Mouse (Mus musculus): Measurements from ENCODE around the gene Ros1. TPM values are rescaled to one million over a fixed set of nuclear protein-coding genes. Genes with fewer than 3 reads are reported as not detected.

The Ros1 gene
- polyA plus RNA-seq, 1 experiment: not detected

DNA sequence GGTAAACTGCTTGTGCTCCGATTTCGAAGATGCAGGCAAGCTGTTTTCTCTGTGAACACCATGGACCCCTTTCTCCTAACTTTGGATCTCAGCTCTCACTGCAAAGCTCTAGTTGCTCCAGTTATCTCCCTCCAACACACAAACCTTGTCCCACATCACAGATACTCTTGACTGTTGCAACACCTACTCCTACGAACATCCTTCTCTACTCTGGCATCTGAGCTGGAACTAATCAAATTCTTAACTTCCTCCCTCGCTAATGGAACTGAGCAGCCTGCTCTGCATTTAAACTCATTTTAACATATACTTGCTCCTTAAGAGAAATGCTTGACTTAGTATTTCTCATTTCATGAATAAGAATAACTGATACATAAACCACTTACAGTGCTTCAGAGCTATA is 9.1 kb downstream of the Ros1 start:
- Histone ChIP-seq H3K4me1 (ENCODE audit: control insufficient read depth, insufficient read depth, insufficient read length, low read length) (no peaks in the 10 kb centered on the region), H3K27ac (replicated peaks; ENCODE audit: low read depth, low read length) (no peak overlapping the region), H3K4me3 (ENCODE audit: insufficient read depth, low read depth, low read length) (no peak overlapping the region)

DNA sequence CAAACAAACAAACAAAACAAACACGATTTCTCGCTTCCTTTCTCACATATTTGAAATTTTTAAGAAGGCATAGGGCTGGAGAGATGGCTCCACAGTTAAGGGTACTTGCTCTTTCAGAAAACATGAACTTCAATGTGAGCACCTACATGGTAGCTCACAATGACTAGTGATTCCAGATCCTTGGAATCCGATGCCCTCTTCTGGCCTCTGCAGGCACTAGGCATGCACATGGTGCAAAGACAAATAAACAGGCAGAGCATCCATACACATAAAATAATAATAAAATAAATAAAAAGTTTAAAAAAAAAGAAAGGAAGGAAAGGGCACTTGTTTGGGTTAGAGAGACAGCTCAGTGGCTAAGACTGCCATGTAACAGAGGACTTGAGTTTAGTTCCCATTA is 12.2 kb downstream of the Ros1 start:
- Histone ChIP-seq H3K4me3 (ENCODE audit: insufficient read depth, low read depth, low read length) (no peak overlapping the region), H3K4me1 (ENCODE audit: control insufficient read depth, insufficient read depth, insufficient read length, low read length) (no peaks in the 10 kb centered on the region), H3K27ac (replicated peaks; ENCODE audit: low read depth, low read length) (no peak overlapping the region)

DNA sequence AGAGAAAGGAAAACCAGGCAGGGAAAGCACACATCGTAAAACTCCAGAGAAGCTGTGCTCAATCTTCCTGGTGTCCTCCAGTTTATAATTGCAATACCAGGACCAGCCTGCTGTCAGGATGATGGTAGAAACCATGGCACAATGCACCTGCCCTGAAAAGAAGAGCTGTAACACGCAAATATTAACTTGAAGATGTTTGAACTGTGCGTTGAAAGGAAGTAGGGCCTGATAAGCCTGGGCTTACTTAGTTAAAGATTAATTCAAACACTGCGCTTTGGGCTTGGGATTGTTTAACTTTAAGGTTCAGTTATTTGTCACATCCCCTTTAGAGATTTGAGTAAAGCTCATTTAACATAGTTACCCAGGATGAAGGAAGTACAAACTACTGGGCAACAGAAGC is 20.7 kb downstream of the Ros1 start:
- Histone ChIP-seq H3K27ac (replicated peaks; ENCODE audit: low read depth, low read length) (no peak overlapping the region), H3K4me3 (ENCODE audit: insufficient read depth, low read depth, low read length) (no peak overlapping the region), H3K4me1 (ENCODE audit: control insufficient read depth, insufficient read depth, insufficient read length, low read length) (no peaks in the 10 kb centered on the region)

DNA sequence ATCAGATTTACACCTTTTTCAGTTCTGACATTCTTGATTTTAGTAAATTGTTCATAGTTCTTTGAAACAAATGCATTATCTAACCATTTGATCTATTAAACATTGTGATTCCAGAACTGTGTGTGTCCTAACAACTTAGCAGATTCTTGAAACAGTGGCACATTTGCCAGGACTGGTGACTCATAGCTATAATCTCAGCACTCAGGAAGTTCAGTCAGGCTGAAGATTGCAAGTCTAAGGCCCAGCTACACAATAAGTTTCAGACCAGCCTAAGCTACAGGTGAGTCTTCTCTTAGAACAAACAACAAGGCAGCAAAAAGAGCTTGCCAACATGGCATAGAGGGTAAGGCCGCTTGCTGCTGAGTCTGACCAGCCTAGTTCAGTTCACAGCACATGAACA is 24.6 kb downstream of the Ros1 start:
- Histone ChIP-seq H3K4me3 (ENCODE audit: insufficient read depth, low read depth, low read length) (no peak overlapping the region), H3K27ac (replicated peaks; ENCODE audit: low read depth, low read length) (no peak overlapping the region), H3K4me1 (ENCODE audit: control insufficient read depth, insufficient read depth, insufficient read length, low read length) (no peaks in the 10 kb centered on the region)

DNA sequence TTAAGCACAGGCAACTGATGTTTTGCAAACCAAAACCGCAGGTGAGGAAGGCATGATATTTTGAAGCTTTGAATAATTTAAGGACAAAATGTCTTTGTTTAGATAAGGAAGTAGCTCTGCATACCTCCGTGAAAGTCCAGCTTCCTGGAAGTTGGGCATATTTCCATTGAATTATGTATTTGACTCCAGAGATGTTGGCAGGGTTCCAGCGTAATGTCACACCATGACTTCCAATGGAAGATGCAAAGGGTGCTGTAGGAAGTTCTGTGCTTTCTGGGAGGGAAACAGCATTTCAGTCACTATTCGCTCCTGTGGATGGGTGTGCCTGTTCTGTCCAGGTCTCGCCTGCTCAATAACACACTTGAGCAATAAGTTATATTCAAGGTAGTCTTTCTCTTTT is 25.2 kb downstream of the Ros1 start:
- H3K4me1 ChIP-seq (ENCODE audit: control insufficient read depth, insufficient read depth, insufficient read length, low read length): no peaks in the 10 kb centered on the region
- H3K4me3 ChIP-seq (ENCODE audit: insufficient read depth, low read depth, low read length): no peak overlapping the region
- H3K27ac ChIP-seq (replicated peaks; ENCODE audit: low read depth, low read length): no peak overlapping the region

DNA sequence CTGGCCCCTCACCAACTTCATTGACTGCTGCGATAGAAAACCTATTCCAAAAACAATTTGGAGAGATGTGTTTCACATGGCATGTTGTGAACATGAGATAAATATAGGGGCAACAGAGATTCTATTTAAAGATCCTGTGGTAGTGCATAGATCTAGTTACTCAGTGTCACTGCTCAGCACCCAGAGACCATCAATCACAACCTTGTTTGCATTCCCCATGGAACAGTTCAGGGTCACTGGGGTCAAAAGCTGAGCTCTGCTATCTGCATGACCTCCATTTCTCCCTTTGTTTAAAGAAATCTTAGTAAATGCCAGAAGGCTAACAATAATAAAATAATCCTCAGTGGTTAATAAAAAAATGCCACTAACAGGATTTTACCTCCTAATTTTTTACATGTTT is 29.7 kb downstream of the Ros1 start:
- H3K27ac ChIP-seq (replicated peaks; ENCODE audit: low read depth, low read length): no peak overlapping the region
- H3K4me3 ChIP-seq (ENCODE audit: insufficient read depth, low read depth, low read length): no peak overlapping the region
- no peaks in the 10 kb centered on the region for H3K4me1 ChIP-seq (ENCODE audit: control insufficient read depth, insufficient read depth, insufficient read length, low read length)

DNA sequence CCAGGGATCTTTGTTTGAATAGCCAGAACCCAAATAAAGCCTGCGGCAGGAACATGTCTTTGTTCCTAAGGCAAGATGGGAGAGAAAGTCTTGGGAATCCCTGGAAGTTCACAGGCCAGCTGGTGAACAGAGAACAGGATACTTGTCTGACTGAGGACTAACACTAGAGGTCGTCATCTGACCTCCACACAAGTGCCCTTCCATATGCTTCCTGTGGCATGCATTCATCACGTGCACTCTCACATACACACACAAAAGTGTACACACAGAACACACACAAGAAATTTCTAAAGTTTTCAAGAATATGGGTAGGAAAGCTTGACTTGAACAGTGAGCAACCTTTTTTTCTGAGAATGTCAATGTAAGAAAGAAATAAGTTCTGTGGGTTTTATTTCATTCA is 34.4 kb downstream of the Ros1 start:
- H3K4me1 ChIP-seq (ENCODE audit: control insufficient read depth, insufficient read depth, insufficient read length, low read length): no peaks in the 10 kb centered on the region
- no peak overlapping the region for H3K4me3 ChIP-seq (ENCODE audit: insufficient read depth, low read depth, low read length)
- no peak overlapping the region for H3K27ac ChIP-seq (replicated peaks; ENCODE audit: low read depth, low read length)

DNA sequence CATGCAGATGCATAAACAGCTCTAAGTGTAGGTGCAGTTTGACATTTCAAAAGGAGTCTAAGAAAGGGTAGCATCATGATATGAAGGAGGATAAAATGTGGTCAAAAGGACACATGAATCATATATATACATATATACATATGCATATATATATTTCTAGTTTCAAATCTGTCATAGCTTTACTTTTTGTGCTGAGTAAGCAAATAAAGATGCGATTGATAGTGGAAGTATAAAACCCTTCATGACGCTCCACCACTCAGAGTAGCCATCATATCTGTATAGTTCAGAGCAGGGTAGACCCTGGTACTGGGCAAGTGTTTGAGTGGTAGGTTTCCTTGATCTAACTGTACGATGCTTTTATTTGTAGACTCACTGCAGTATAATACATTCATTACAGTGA is 35.3 kb downstream of the Ros1 start:
- Histone ChIP-seq H3K4me1 (ENCODE audit: control insufficient read depth, insufficient read depth, insufficient read length, low read length) (no peaks in the 10 kb centered on the region), H3K4me3 (ENCODE audit: insufficient read depth, low read depth, low read length) (no peak overlapping the region), H3K27ac (replicated peaks; ENCODE audit: low read depth, low read length) (no peak overlapping the region)

DNA sequence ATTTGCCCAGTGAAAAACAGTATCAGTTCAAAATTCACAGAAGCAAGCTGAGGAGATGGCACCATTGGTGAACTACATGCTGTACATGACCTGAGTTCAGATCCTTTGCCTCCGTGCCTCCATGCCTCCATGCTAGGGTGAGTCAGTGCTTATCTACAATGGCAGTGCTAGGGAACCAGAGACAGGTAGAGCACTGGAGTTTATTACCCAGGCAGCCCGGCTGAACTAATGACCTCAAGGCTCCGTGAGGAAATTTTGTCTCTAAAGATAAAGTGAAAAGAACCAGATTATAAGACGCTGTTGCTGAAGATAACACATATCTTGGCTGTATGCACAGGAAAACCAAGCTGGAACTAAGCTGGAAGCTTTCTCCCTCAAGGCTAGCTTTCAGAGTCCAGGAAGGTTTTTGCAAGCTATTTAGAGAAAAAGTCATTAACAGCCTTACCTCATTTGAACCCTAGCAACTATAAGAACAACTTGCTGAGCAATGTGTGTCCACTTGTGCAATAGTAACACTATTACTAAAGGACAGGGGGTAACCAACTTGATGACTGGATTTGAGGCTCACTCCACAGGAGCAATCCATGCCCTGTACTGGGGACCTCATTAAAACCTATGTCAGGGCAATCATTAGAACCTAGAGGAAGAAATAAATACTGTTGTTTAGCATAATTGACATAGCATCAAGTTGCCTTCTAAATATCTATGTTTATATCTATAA is 61.5 kb downstream of the Ros1 start:
- H3K4me1 ChIP-seq (ENCODE audit: control insufficient read depth, insufficient read depth, insufficient read length, low read length): no peaks in the 10 kb centered on the region
- H3K27ac ChIP-seq (replicated peaks; ENCODE audit: low read depth, low read length): no peak overlapping the region
- no peak overlapping the region for H3K4me3 ChIP-seq (ENCODE audit: insufficient read depth, low read depth, low read length)

DNA sequence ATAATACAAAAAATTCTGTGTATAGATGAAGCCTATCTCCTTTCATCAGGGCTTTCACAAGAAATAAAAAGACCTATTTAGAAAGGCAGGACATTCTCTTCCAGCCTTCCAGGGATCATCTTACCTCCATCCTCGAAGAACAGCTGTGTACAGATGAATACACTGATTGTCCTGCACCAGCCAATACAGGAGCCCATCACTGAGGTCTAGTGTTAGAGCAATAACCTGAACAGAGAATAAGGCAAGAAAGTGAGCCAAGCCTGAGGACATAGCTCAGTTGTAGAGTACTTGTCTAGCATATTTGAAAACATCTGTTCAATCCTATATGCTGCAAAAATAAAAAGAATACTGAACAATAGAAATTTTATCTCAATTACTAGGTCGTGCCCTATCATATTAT is 64.3 kb downstream of the Ros1 start:
- H3K4me3 ChIP-seq (ENCODE audit: insufficient read depth, low read depth, low read length): no peak overlapping the region
- no peak overlapping the region for H3K27ac ChIP-seq (replicated peaks; ENCODE audit: low read depth, low read length)
- no peaks in the 10 kb centered on the region for H3K4me1 ChIP-seq (ENCODE audit: control insufficient read depth, insufficient read depth, insufficient read length, low read length)

DNA sequence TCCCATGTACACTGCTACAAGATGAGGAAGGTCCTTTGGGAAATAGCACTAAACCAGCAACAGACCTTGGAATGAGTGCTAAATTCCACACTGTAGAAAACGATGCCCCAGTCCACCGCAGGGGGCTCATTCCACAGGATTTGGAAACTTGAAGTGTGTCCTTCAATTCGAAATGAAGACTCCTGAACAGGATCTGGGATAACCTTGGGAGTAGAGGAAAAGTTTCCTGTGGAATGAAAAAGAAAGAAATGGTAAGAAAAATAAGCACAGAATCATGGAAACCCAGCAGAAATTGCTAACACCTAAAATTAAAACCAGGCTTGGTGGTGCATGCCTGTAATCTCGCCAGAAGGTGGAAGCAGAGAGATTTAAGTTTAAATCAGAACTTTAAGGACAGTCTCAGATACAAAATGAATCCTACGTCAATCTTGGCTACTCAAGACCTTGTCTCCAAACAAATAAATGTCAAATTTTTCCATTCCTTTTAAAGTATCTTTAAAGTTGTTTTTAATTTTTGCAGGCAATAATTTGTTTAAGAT is 66.1 kb downstream of the Ros1 start:
- no peak overlapping the region for H3K27ac ChIP-seq (replicated peaks; ENCODE audit: low read depth, low read length)
- no peak overlapping the region for H3K4me3 ChIP-seq (ENCODE audit: insufficient read depth, low read depth, low read length)
- no peaks in the 10 kb centered on the region for H3K4me1 ChIP-seq (ENCODE audit: control insufficient read depth, insufficient read depth, insufficient read length, low read length)

DNA sequence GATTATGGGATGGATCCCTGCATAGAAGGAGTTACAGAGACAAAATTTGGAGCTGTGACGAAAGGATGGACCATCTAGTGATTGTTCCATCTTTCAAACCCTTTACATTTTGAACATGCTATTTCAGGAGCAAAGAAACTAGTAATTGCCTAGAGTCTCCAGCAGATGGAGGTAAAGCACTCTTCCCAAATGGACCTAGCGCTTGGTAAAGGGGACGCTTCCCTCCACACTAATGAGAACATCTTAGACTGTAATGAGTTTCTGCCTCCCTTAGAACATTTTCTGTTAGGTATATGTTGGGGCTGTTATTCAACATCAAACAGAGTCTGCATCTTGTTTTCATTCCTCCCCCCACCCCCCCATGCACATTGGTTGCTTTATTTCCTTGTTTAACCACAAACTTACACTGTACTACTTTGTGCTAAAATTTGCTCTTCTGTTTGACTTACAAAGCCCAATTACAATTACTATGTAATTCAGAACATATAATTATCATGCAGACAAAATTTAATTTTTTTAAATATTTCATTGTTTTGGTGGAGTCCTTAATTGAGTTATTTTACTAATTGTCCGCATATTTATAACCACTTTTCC is 88.8 kb downstream of the Ros1 start:
- H3K4me3 ChIP-seq (ENCODE audit: insufficient read depth, low read depth, low read length): no peak overlapping the region
- no peak overlapping the region for H3K27ac ChIP-seq (replicated peaks; ENCODE audit: low read depth, low read length)
- no peaks in the 10 kb centered on the region for H3K4me1 ChIP-seq (ENCODE audit: control insufficient read depth, insufficient read depth, insufficient read length, low read length)

DNA sequence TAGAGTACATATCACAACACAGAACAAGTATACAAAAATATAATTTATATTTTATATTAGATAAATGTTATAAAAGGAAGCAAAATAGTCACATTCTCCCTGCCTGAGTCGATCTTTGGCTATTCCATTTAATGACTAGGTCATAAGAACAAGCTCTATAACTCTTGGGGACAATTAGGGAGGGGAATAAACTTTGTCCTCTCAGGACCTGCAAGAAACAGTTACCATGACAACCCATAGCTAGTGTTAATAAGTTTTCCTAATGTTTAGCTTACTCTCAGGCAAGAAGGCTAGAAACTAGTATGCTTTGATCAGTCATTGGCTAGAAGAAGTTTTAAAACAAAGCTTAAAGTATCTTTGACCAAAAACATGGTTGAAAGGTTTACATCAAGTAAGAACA is 93.8 kb downstream of the Ros1 start:
- Histone ChIP-seq H3K27ac (replicated peaks; ENCODE audit: low read depth, low read length) (no peak overlapping the region), H3K4me1 (ENCODE audit: control insufficient read depth, insufficient read depth, insufficient read length, low read length) (no peaks in the 10 kb centered on the region), H3K4me3 (ENCODE audit: insufficient read depth, low read depth, low read length) (no peak overlapping the region)

DNA sequence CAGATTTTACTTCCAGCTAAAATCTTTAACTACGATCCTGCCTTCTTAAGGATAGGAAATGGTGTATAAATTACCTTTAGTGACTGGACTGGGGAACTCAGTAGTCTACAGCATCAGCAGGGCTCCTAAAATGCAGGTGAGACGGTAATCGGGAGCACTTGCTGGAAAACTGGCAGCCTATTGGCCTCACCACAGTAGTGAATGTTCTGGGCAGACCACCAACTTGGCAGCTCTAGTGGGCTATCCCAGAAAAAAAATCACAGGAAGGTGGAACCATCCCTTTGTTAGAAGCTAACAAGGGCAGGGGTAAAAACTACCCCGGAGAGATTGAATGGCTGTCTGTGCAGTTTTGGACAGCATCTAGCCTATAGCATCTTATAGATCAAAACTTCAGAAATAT is 102.9 kb downstream of the Ros1 start:
- H3K4me3 ChIP-seq (ENCODE audit: insufficient read depth, low read depth, low read length): no peak overlapping the region
- no peak overlapping the region for H3K27ac ChIP-seq (replicated peaks; ENCODE audit: low read depth, low read length)
- H3K4me1 ChIP-seq (ENCODE audit: control insufficient read depth, insufficient read depth, insufficient read length, low read length): no peaks in the 10 kb centered on the region

DNA sequence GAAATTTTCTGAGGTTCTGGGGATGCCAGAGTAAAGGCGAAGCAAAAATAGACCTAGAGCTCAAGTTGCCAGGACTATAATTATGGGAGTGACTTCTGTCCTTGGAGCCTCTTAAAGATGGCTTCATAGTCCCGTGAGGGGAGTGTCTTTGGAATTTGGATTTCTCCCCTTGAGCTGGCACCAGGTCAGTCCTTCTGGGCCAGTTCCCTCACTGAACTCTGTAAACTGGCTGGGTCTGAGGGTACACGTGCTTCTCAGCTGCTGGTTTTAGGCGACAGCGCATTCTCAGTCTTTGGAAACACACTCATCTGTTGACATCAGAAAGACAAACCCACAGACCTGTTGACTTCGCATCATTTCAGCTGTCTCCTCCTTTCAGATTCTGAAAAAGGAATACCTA is 108.4 kb downstream of the Ros1 start:
- Histone ChIP-seq H3K4me3 (ENCODE audit: insufficient read depth, low read depth, low read length) (no peak overlapping the region), H3K27ac (replicated peaks; ENCODE audit: low read depth, low read length) (no peak overlapping the region), H3K4me1 (ENCODE audit: control insufficient read depth, insufficient read depth, insufficient read length, low read length) (no peaks in the 10 kb centered on the region)

DNA sequence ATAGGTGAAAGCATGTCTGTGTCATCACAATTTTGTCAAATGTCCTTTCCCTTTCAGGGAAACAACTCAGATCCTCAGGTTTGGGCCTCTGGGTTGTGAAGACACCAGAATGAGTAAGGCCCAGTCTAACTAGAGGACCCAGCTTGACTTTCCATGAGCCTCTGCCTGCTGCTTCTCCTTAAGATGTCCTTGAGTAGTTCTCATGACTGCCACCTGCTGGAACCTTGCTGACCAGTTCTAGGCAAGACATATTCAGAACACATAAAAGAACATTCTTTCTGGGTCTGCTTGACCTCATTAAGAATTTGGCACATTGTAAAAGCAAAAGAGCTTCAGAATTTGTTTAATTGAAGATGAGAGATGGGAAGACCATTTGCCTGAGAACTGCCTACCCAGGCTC is 122.6 kb downstream of the Ros1 start:
- no peak overlapping the region for H3K27ac ChIP-seq (replicated peaks; ENCODE audit: low read depth, low read length)
- no peaks in the 10 kb centered on the region for H3K4me1 ChIP-seq (ENCODE audit: control insufficient read depth, insufficient read depth, insufficient read length, low read length)
- H3K4me3 ChIP-seq (ENCODE audit: insufficient read depth, low read depth, low read length): no peak overlapping the region

Measured in brown adipose tissue, adult 24 weeks (tissue).